Comparison of ENCODE assay signal across 20 mouse cellular contexts in the genomic region with DNA sequence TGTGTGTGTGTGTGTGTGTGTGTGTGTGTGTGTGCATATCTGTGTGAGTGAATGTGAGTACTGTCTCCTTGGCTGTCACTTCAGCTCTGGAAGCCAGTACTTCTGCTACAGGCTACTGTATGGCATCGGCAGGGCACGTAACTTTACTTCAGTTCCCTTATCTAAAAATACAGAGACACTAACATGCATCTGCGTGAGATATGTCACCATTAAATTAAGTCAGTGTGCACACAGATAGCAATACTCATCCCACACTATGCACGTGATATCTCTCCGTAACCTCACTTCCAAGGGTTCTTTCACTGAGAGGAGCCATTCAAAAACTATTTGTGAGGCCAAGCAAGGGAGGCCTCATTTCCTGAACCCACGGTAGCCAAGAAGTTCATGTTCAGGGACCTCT.
A peak's percentile ranks its signal among the peaks of the same experiment; 100 is the strongest.
DNase-seq lines count a peak whose midpoint lies in the region; ATAC-seq and TF ChIP-seq lines count a peak whose summit lies in the region.
"Had no signal": no experiment of that assay in that cellular context is flagged by ENCODE, and none has a peak within 500 bp of the region (broad histone marks: within the 10 kb centered on the region; RNA-seq: fewer than 3 reads in every experiment).

No protein-coding gene starts in this region.

- no peak overlapping the region for H3K4me2 ChIP-seq in lung, embryonic 15.5 days
- peak overlapping the region; percentile 72 for H3K4me2 ChIP-seq in liver, embryonic 14.5 days (ENCODE audit: low read depth)
- H3K4me2 ChIP-seq in stomach, embryonic 16.5 days (ENCODE audit: low read depth, low read length): no peak overlapping the region
- H3K4me2 ChIP-seq in forebrain, embryonic 12.5 days: no peak overlapping the region
- H3K4me2 ChIP-seq in hindbrain, embryonic 12.5 days (replicated peaks): no peak overlapping the region
- H3K4me2 ChIP-seq: midbrain, embryonic 11.5 days; neural tube, embryonic 15.5 days had no signal

- no peak overlapping the region for H3K27ac ChIP-seq in lung, embryonic 15.5 days
- peak overlapping the region; percentile 98 for H3K27ac ChIP-seq in liver, embryonic 14.5 days
- no peak overlapping the region for H3K27ac ChIP-seq in stomach, embryonic 16.5 days (ENCODE audit: low read length)
- H3K27ac ChIP-seq in forebrain, embryonic 12.5 days: no peak overlapping the region
- no peak overlapping the region for H3K27ac ChIP-seq in hindbrain, embryonic 12.5 days
- H3K27ac ChIP-seq: embryonic facial prominence, embryonic 10.5 days; heart, embryonic 10.5 days; kidney, postnatal 0 days had no signal

- peak; percentile 99 for TF ChIP-seq EP300 in liver, embryonic 14.5 days (IDR thresholded peaks at IDR 0.05; ENCODE audit: low read depth)

- ATAC-seq in lung, embryonic 15.5 days (ENCODE audit: borderline replicate concordance, extremely low read depth, low FRiP score, low TSS enrichment): peak; percentile 37; the same call in 1 of the 2 replicates
- peak; percentile 75 for ATAC-seq in erythroblast, adult 5-6 weeks (replicated peaks; ENCODE audit: low FRiP score, poor library complexity, severe bottlenecking)
- ATAC-seq in liver, embryonic 14.5 days (ENCODE audit: insufficient read depth): peak; percentile 90
- ATAC-seq in stomach, embryonic 16.5 days (ENCODE audit: insufficient read depth, low FRiP score): peak; percentile 64; the same call in 1 of the 2 replicates
- no peak for ATAC-seq in forebrain, embryonic 12.5 days (ENCODE audit: low FRiP score)
- ATAC-seq in hindbrain, embryonic 12.5 days (ENCODE audit: low FRiP score): no peak

- H3K4me3 ChIP-seq in lung, embryonic 15.5 days: no peak overlapping the region
- no peak overlapping the region for H3K4me3 ChIP-seq in liver, embryonic 14.5 days (ENCODE audit: insufficient read depth in 1 of 2, low read depth in 2 of 2, low read length in 2 of 2)
- H3K4me3 ChIP-seq in stomach, embryonic 16.5 days (replicated peaks; ENCODE audit: low read length): no peak overlapping the region
- no peak overlapping the region for H3K4me3 ChIP-seq in forebrain, embryonic 12.5 days (replicated peaks)
- H3K4me3 ChIP-seq in hindbrain, embryonic 12.5 days: no peak overlapping the region
- H3K4me3 ChIP-seq: embryonic facial prominence, embryonic 10.5 days; heart, embryonic 10.5 days; neural tube, embryonic 15.5 days had no signal

- H3K9ac ChIP-seq in lung, embryonic 15.5 days: no peak overlapping the region
- H3K9ac ChIP-seq in liver, embryonic 14.5 days (replicated peaks): peak overlapping the region; percentile 66
- no peak overlapping the region for H3K9ac ChIP-seq in stomach, embryonic 16.5 days (ENCODE audit: low read length)
- no peak overlapping the region for H3K9ac ChIP-seq in forebrain, embryonic 12.5 days
- H3K9ac ChIP-seq in hindbrain, embryonic 12.5 days: no peak overlapping the region
- H3K9ac ChIP-seq: neural tube, embryonic 15.5 days had no signal

- no peaks in the 10 kb centered on the region for H3K9me3 ChIP-seq in lung, embryonic 15.5 days
- H3K9me3 ChIP-seq in liver, embryonic 14.5 days (ENCODE audit: control insufficient read depth, low read length): no peaks in the 10 kb centered on the region
- H3K9me3 ChIP-seq in stomach, embryonic 16.5 days (replicated peaks; ENCODE audit: control insufficient read depth, low read length): 0 out of 2 replicates have a peak, but pooled peaks cover 5% of the 10 kb centered on the region
- H3K9me3 ChIP-seq in forebrain, embryonic 12.5 days: no peaks in the 10 kb centered on the region
- no peaks in the 10 kb centered on the region for H3K9me3 ChIP-seq in hindbrain, embryonic 12.5 days (replicated peaks)
- H3K9me3 ChIP-seq: neural tube, embryonic 15.5 days had no signal

- TF ChIP-seq CTCF in liver, embryonic 14.5 days (IDR thresholded peaks at IDR 0.05; ENCODE audit: low read depth): no peak

- H3K36me3 ChIP-seq in lung, embryonic 15.5 days: no peaks in the 10 kb centered on the region
- H3K36me3 ChIP-seq in liver, embryonic 14.5 days (replicated peaks; ENCODE audit: control insufficient read depth, insufficient read depth, low read depth): no peaks in the 10 kb centered on the region
- no peaks in the 10 kb centered on the region for H3K36me3 ChIP-seq in stomach, embryonic 16.5 days (ENCODE audit: control insufficient read depth, insufficient read depth, low read length)
- 0 out of 2 replicates have a peak, but pooled peaks cover 9% of the 10 kb centered on the region for H3K36me3 ChIP-seq in forebrain, embryonic 12.5 days (replicated peaks)
- H3K36me3 ChIP-seq in hindbrain, embryonic 12.5 days: no peaks in the 10 kb centered on the region
- H3K36me3 ChIP-seq: neural tube, embryonic 15.5 days had no signal

- DNase-seq in lung, postnatal 14 days: no peak
- DNase-seq in liver, embryonic 14.5 days (ENCODE audit: low read depth in 3 of 3, low spot score in 3 of 3): peak; percentile 88 to 90 (median 88)
- no peak for DNase-seq in Muller cell, postnatal 12 days (ENCODE audit: inconsistent ontology term)
- DNase-seq: adrenal gland, adult 8-10 months; B cell, adult 2 months; cerebellum, postnatal 10 days; gastrocnemius, postnatal 25 days; left cerebral cortex, postnatal 4 days; retina, postnatal 1 day; thymus, postnatal 4 days had no signal

- H3K27me3 ChIP-seq in lung, embryonic 15.5 days: no peaks in the 10 kb centered on the region
- H3K27me3 ChIP-seq in liver, embryonic 14.5 days (ENCODE audit: control insufficient read depth, insufficient read depth, low read length): no peaks in the 10 kb centered on the region
- H3K27me3 ChIP-seq in stomach, embryonic 16.5 days (ENCODE audit: control insufficient read depth, insufficient read depth, low read length): no peaks in the 10 kb centered on the region
- no peaks in the 10 kb centered on the region for H3K27me3 ChIP-seq in forebrain, embryonic 12.5 days
- H3K27me3 ChIP-seq in hindbrain, embryonic 12.5 days: no peaks in the 10 kb centered on the region
- H3K27me3 ChIP-seq: neural tube, embryonic 15.5 days had no signal

- WGBS in lung, embryonic 15.5 days: 68% methylated on average over 6 of the region's 6 CpGs
- 6% methylated on average over 6 of the region's 6 CpGs for WGBS in liver, embryonic 14.5 days (ENCODE audit: insufficient replicate concordance)
- 71% methylated on average over 6 of the region's 6 CpGs for WGBS in stomach, embryonic 16.5 days
- WGBS in forebrain, embryonic 12.5 days: 85% methylated on average over 6 of the region's 6 CpGs
- WGBS in hindbrain, embryonic 12.5 days: 75% methylated on average over 6 of the region's 6 CpGs

- H3K4me1 ChIP-seq in lung, embryonic 15.5 days: no peaks in the 10 kb centered on the region
- peaks cover 59 to 60% of the 10 kb centered on the region in 2 experiments for H3K4me1 ChIP-seq in liver, embryonic 14.5 days (replicated peaks; ENCODE audit: control insufficient read depth in 2 of 2, insufficient read depth in 2 of 2, low read length in 1 of 2)
- 0 out of 2 replicates have a peak, but pooled peaks cover under 1% of the 10 kb centered on the region for H3K4me1 ChIP-seq in stomach, embryonic 16.5 days (ENCODE audit: control insufficient read depth, insufficient read depth, low read length)
- H3K4me1 ChIP-seq in forebrain, embryonic 12.5 days: peaks cover 10% of the 10 kb centered on the region
- 0 out of 2 replicates have a peak, but pooled peaks cover 2% of the 10 kb centered on the region for H3K4me1 ChIP-seq in hindbrain, embryonic 12.5 days
- H3K4me1 ChIP-seq: heart, embryonic 10.5 days had no signal

Comparison
In these comparisons a context has a peak if more than half of its experiments do, and no peak if none do; other contexts are left out.
1. ATAC-seq: peak in lung, embryonic 15.5 days (single experiment), erythroblast, adult 5-6 weeks (single experiment), liver, embryonic 14.5 days (single experiment) and stomach, embryonic 16.5 days (single experiment); none in forebrain, embryonic 12.5 days (single experiment) and hindbrain, embryonic 12.5 days (single experiment).
2. DNase-seq: peak in liver, embryonic 14.5 days (3 of 3); none in lung, postnatal 14 days (single experiment) and Muller cell, postnatal 12 days (single experiment).